Mouse (Mus musculus): ENCODE data around the gene Gpr61. TPM values are rescaled to one million over a fixed set of nuclear protein-coding genes. Genes with fewer than 3 reads are reported as not detected.
A peak's percentile ranks its signal among the peaks of the same experiment; 100 is the strongest.

The Gpr61 gene
- polyA plus RNA-seq, 1 experiment from 2014 or later = 0.18 TPM

GRCm38 (mm10) chr3:108195941-108196590 lies 41.4 kb upstream of the Gpr61 start:
- Histone ChIP-seq H3K27me3 (ENCODE audit: control insufficient read depth, insufficient read depth, low read length) (no peaks in the 10 kb centered on the region), H3K27ac (ENCODE audit: low read depth, low read length) (peak overlapping the region; percentile 51; the same call in 1 of the 2 replicates), H3K9me3 (ENCODE audit: control insufficient read depth, low read length) (no peaks in the 10 kb centered on the region), H3K4me3 (ENCODE audit: low read length) (no peak overlapping the region), H3K4me1 (ENCODE audit: control insufficient read depth, insufficient read depth, low read length) (peaks cover 27% of the 10 kb centered on the region), H3K4me2 (replicated peaks; ENCODE audit: low read depth, low read length) (no peak overlapping the region), H3K9ac (ENCODE audit: low read depth, low read length) (no peak overlapping the region), H3K36me3 (ENCODE audit: control insufficient read depth, insufficient read depth, low read length) (no peaks in the 10 kb centered on the region)
- ATAC-seq (ENCODE audit: low FRiP score, low TSS enrichment) = no peak
- 73% methylated on average over 7 of the region's 7 CpGs for WGBS

DNA sequence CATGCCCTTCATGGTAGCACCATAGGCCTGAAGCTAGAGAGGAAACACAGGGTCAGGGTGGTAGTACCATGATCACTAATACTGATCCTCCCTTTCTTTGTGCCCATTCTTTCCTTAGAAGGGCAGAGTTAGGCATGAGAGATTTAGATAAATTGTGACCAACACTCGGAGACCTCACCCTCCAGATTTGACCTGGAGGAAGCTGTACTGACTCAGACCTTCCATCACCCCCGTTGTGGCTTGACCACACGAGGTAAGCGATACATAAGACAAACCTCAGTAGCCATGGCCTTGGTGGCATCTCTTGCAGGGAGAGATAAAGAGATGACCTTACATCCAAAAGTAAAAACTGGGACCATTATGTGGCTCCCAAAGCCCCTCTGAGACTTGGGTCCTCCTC lies 40.6 kb upstream of the Gpr61 start:
- Histone ChIP-seq H3K9ac (ENCODE audit: low read depth, low read length) (no peak overlapping the region), H3K27me3 (ENCODE audit: control insufficient read depth, insufficient read depth, low read length) (no peaks in the 10 kb centered on the region), H3K27ac (ENCODE audit: low read depth, low read length) (peak overlapping the region; percentile 38; the same call in 1 of the 2 replicates), H3K4me1 (ENCODE audit: control insufficient read depth, insufficient read depth, low read length) (peaks cover 26% of the 10 kb centered on the region), H3K4me2 (replicated peaks; ENCODE audit: low read depth, low read length) (no peak overlapping the region), H3K9me3 (ENCODE audit: control insufficient read depth, low read length) (no peaks in the 10 kb centered on the region), H3K36me3 (ENCODE audit: control insufficient read depth, insufficient read depth, low read length) (no peaks in the 10 kb centered on the region), H3K4me3 (ENCODE audit: low read length) (no peak overlapping the region)
- 61% methylated on average over 4 of the region's 4 CpGs for WGBS
- no peak for ATAC-seq (ENCODE audit: low FRiP score, low TSS enrichment)

GRCm38 (mm10) chr3:108193686-108194085 lies 39.0 kb upstream of the Gpr61 start:
- Histone ChIP-seq H3K9ac (ENCODE audit: low read depth, low read length) (no peak overlapping the region), H3K27ac (ENCODE audit: low read depth, low read length) (no peak overlapping the region), H3K36me3 (ENCODE audit: control insufficient read depth, insufficient read depth, low read length) (no peaks in the 10 kb centered on the region), H3K4me1 (ENCODE audit: control insufficient read depth, insufficient read depth, low read length) (peaks cover 26% of the 10 kb centered on the region), H3K9me3 (ENCODE audit: control insufficient read depth, low read length) (no peaks in the 10 kb centered on the region), H3K4me3 (ENCODE audit: low read length) (no peak overlapping the region), H3K4me2 (replicated peaks; ENCODE audit: low read depth, low read length) (no peak overlapping the region), H3K27me3 (ENCODE audit: control insufficient read depth, insufficient read depth, low read length) (no peaks in the 10 kb centered on the region)
- WGBS = 65% methylated on average over 4 of the region's 4 CpGs
- ATAC-seq (ENCODE audit: low FRiP score, low TSS enrichment) = no peak

GRCm38 (mm10) chr3:108189897-108190296 lies 35.2 kb upstream of the Gpr61 start:
- Histone ChIP-seq H3K9me3 (ENCODE audit: control insufficient read depth, low read length) (no peaks in the 10 kb centered on the region), H3K4me3 (ENCODE audit: low read length) (no peak overlapping the region), H3K4me2 (replicated peaks; ENCODE audit: low read depth, low read length) (no peak overlapping the region), H3K36me3 (ENCODE audit: control insufficient read depth, insufficient read depth, low read length) (no peaks in the 10 kb centered on the region), H3K27me3 (ENCODE audit: control insufficient read depth, insufficient read depth, low read length) (0 out of 2 replicates have a peak, but pooled peaks cover 3% of the 10 kb centered on the region), H3K9ac (ENCODE audit: low read depth, low read length) (no peak overlapping the region), H3K4me1 (ENCODE audit: control insufficient read depth, insufficient read depth, low read length) (peaks cover 14% of the 10 kb centered on the region; the same call in 1 of the 2 replicates), H3K27ac (ENCODE audit: low read depth, low read length) (no peak overlapping the region)
- 62% methylated on average over 5 of the region's 5 CpGs for WGBS
- no peak for ATAC-seq (ENCODE audit: low FRiP score, low TSS enrichment)

GRCm38 (mm10) chr3:108188716-108189490 lies 34.2 kb upstream of the Gpr61 start:
- no peak overlapping the region for H3K9ac ChIP-seq (ENCODE audit: low read depth, low read length)
- H3K4me2 ChIP-seq (replicated peaks; ENCODE audit: low read depth, low read length) = no peak overlapping the region
- no peaks in the 10 kb centered on the region for H3K9me3 ChIP-seq (ENCODE audit: control insufficient read depth, low read length)
- H3K4me1 ChIP-seq (ENCODE audit: control insufficient read depth, insufficient read depth, low read length) = peaks cover 11% of the 10 kb centered on the region; the same call in 1 of the 2 replicates
- no peak for ATAC-seq (ENCODE audit: low FRiP score, low TSS enrichment)
- 0 out of 2 replicates have a peak, but pooled peaks cover 3% of the 10 kb centered on the region for H3K27me3 ChIP-seq (ENCODE audit: control insufficient read depth, insufficient read depth, low read length)
- H3K36me3 ChIP-seq (ENCODE audit: control insufficient read depth, insufficient read depth, low read length) = no peaks in the 10 kb centered on the region
- H3K27ac ChIP-seq (ENCODE audit: low read depth, low read length) = no peak overlapping the region
- H3K4me3 ChIP-seq (ENCODE audit: low read length) = no peak overlapping the region
- WGBS = 71% methylated on average over 9 of the region's 9 CpGs

DNA sequence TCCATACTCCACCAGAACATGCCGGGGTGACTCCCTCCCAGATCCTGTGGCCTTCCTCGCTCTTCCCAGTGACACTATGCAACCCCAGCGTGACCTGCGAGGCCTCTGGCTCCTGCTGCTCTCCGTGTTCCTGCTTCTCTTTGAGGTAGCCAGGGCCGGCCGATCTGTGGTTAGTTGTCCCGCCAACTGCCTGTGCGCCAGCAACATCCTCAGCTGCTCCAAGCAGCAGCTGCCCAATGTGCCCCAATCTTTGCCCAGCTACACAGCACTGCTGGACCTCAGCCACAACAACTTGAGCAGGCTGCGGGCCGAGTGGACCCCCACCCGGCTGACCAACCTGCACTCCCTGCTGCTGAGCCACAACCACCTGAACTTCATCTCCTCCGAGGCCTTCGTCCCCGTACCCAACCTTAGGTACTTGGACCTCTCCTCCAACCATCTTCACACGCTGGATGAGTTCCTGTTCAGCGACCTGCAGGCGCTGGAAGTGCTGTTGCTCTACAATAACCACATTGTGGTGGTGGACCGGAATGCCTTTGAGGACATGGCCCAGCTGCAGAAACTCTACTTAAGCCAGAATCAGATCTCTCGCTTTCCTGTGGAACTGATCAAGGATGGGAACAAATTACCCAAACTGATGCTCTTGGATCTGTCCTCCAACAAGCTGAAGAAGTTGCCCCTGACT lies 32.6 kb upstream of the Gpr61 start:
- Histone ChIP-seq H3K9ac (ENCODE audit: low read depth, low read length) (peak overlapping the region; percentile 77; the same call in 1 of the 2 replicates), H3K4me3 (ENCODE audit: low read length) (peak overlapping the region; percentile 74; the same call in 1 of the 2 replicates), H3K27ac (ENCODE audit: low read depth, low read length) (no peak overlapping the region), H3K36me3 (ENCODE audit: control insufficient read depth, insufficient read depth, low read length) (no peaks in the 10 kb centered on the region), H3K27me3 (ENCODE audit: control insufficient read depth, insufficient read depth, low read length) (0 out of 2 replicates have a peak, but pooled peaks cover 3% of the 10 kb centered on the region), H3K4me1 (ENCODE audit: control insufficient read depth, insufficient read depth, low read length) (peaks cover 11% of the 10 kb centered on the region; the same call in 1 of the 2 replicates), H3K9me3 (ENCODE audit: control insufficient read depth, low read length) (no peaks in the 10 kb centered on the region), H3K4me2 (replicated peaks; ENCODE audit: low read depth, low read length) (peak overlapping the region; percentile 98)
- WGBS = 59% methylated on average over 20 of the region's 20 CpGs
- ATAC-seq (ENCODE audit: low FRiP score, low TSS enrichment) = peak; percentile 33; the same call in 1 of the 2 replicates

GRCm38 (mm10) chr3:108186098-108187047 lies 31.7 kb upstream of the Gpr61 start, which contains the start of gene Amigo1:
Gene Amigo1 (plus strand): TSS chr3:108186335.
- H3K4me1 ChIP-seq (ENCODE audit: control insufficient read depth, insufficient read depth, low read length) = peaks cover 11% of the 10 kb centered on the region; the same call in 1 of the 2 replicates
- no peaks in the 10 kb centered on the region for H3K9me3 ChIP-seq (ENCODE audit: control insufficient read depth, low read length)
- WGBS = 2% methylated on average over 70 of the region's 100 CpGs
- no peak within 1 kb of the TSS for H3K27ac ChIP-seq (ENCODE audit: low read depth, low read length)
- H3K27me3 ChIP-seq (ENCODE audit: control insufficient read depth, insufficient read depth, low read length) = 0 out of 2 replicates have a peak, but pooled peaks cover 3% of the 10 kb centered on the region
- peak within 1 kb of the TSS; percentile 74 for H3K4me3 ChIP-seq (ENCODE audit: low read length)
- peak within 1 kb of the TSS; percentile 98 for H3K4me2 ChIP-seq (replicated peaks; ENCODE audit: low read depth, low read length)
- ATAC-seq (ENCODE audit: low FRiP score, low TSS enrichment) = peak; percentile 84
- peak within 1 kb of the TSS; percentile 77 for H3K9ac ChIP-seq (ENCODE audit: low read depth, low read length)
- H3K36me3 ChIP-seq (ENCODE audit: control insufficient read depth, insufficient read depth, low read length) = no peaks in the 10 kb centered on the region
